Mouse (Mus musculus) kidney, adult 2 months (tissue): ENCODE results near the gene Olfr684. TPM values are rescaled to one million over a fixed set of nuclear protein-coding genes. Genes with fewer than 3 reads are reported as not detected.

Experiments used
- DNase-seq: peaks from one replicate; pipeline ENCODE4 v3.0.0; 2021
- H3K27ac ChIP-seq: fragments of 200-500 bp; 2 replicates; pipeline ENCODE4 v1.5.1; 2012; ENCODE audit warnings: low read depth, low read length, control low read depth, inconsistent platforms; ENCODE audit not compliant: insufficient read depth
- H3K27me3 ChIP-seq: fragments of 200-500 bp; replicated peaks from 2 replicates; pipeline ENCODE4 v1.6.1; 2012; ENCODE audit warnings: mild to moderate bottlenecking, moderate library complexity, low read length, inconsistent platforms; ENCODE audit not compliant: control insufficient read depth, insufficient read depth
- H3K36me3 ChIP-seq: fragments of 200-500 bp; 2 replicates; pipeline ENCODE4 v1.6.1; 2012; ENCODE audit warnings: mild to moderate bottlenecking, moderate library complexity, low read length, inconsistent platforms; ENCODE audit not compliant: control insufficient read depth, insufficient read depth
- H3K4me1 ChIP-seq: fragments of 200-500 bp; 2 replicates; pipeline ENCODE4 v1.6.1; 2011; ENCODE audit warnings: low read length; ENCODE audit not compliant: control insufficient read depth, insufficient read depth
- H3K4me3 ChIP-seq: fragments of 200-500 bp; 2 replicates; pipeline ENCODE4 v1.5.1; 2011; ENCODE audit warnings: mild to moderate bottlenecking, low read depth, low read length, control low read depth; ENCODE audit not compliant: insufficient read depth
- CTCF ChIP-seq: fragments of 200-500 bp; conservative IDR thresholded peaks from 2 replicates; pipeline ENCODE4 v1.5.1; 2011; ENCODE audit warnings: low read depth, mild to moderate bottlenecking, control low read depth, low read length, moderate library complexity, mixed read lengths; ENCODE audit not compliant: insufficient read depth, insufficient read length
- POLR2A ChIP-seq: fragments of 200-500 bp; IDR thresholded peaks from one replicate; pipeline ENCODE4 v1.6.1; 2011; ENCODE audit warnings: low read depth, low read length, control low read depth
- WGBS: fragments of 180-500 bp; shearing (Covaris S2); methylation state at CpG from one replicate; pipeline ENCODE4 v1.1.7; 2018; 5-methylcytosine and 5-hydroxymethylcytosine counted together
- polyA plus RNA-seq: library from polyadenylated mRNA; depleted of rRNA; stranded (reverse); fragments of >200 nt; gene quantifications from 2 replicates; pipeline ENCODE4 v1.2.3, GENCODE M21; 2012; rRNA removed

The Olfr684 gene
- not detected in 2 replicates for polyA plus RNA-seq

GRCm38 (mm10) chr7:105163553-105163952 lies at the start of gene Olfr684:
Gene Olfr684 (minus strand): TSS chr7:105163653.
- no peaks in the 10 kb centered on the region for H3K27me3 ChIP-seq
- H3K27ac ChIP-seq = no peak within 1 kb of the TSS
- H3K4me1 ChIP-seq = no peaks in the 10 kb centered on the region
- no peak for DNase-seq
- no peaks in the 10 kb centered on the region for H3K36me3 ChIP-seq
- H3K4me3 ChIP-seq = no peak within 1 kb of the TSS
- TF ChIP-seq CTCF (no peak), POLR2A (no peak)
- WGBS = 50% methylated on average over 1 of the region's 1 CpGs

DNA sequence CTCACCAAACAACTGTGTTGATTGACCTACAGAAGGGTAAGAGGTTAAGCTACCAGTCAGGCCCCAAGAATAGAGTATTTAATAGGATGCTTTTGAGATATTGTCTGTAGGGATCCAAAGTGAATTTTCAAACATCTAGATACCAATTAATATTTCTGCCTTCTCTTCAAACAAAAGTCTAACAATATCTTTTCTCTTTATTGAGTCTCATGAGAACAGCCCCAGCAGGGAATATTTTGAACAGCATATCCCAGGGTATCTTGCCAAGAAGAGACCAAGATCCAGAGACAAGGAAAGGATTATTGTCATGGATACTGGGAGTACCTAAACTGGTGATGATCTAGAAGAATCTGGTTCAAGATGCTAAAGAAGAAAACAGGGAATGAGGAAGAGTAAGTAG lies 43.9 kb upstream of the Olfr684 start, which contains the start of gene Olfr686:
TSS of gene Olfr686 (minus strand) at position 101 of the 400 bp plus-strand sequence.
- Histone ChIP-seq H3K27ac (no peak within 1 kb of the TSS), H3K36me3 (no peaks in the 10 kb centered on the region)

DNA sequence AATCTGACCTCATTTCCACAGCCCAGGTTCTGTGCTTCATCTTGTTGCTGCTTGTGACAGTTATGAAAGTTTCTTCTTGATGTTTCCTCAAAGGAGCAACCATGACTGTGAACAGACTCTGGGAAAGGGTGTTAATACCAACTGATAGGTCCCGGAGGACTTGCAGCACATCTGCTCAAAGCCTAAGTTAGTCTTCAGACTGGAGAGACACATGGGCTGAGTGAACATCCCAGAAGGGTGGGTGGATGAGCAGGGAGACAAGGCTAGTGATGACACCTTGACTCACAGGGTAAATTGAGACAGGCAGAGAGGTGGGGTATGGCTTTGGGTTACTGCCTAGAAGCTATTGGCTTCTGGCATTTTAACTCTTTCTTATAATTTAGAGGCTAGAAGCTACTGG lies 22.5 kb upstream of the Olfr684 start, which contains the start of gene Olfr685:
TSS of gene Olfr685 (minus strand) at position 101 of the 400 bp plus-strand sequence.
- Histone ChIP-seq H3K27ac (no peak within 1 kb of the TSS), H3K4me3 (no peak within 1 kb of the TSS), H3K4me1 (no peaks in the 10 kb centered on the region), H3K36me3 (no peaks in the 10 kb centered on the region), H3K27me3 (no peaks in the 10 kb centered on the region)
- 82% methylated on average over 1 of the region's 1 CpGs for WGBS
- TF ChIP-seq POLR2A (no peak), CTCF (no peak)
- no peak for DNase-seq

More for the DNA sequence above, 43.9 kb upstream of the Olfr684 start, which contains the start of gene Olfr686:
- TF ChIP-seq CTCF (no peak), POLR2A (no peak)
- no peaks in the 10 kb centered on the region for H3K4me1 ChIP-seq
- DNase-seq = no peak
- no peaks in the 10 kb centered on the region for H3K27me3 ChIP-seq
- H3K4me3 ChIP-seq = no peak within 1 kb of the TSS

DNA sequence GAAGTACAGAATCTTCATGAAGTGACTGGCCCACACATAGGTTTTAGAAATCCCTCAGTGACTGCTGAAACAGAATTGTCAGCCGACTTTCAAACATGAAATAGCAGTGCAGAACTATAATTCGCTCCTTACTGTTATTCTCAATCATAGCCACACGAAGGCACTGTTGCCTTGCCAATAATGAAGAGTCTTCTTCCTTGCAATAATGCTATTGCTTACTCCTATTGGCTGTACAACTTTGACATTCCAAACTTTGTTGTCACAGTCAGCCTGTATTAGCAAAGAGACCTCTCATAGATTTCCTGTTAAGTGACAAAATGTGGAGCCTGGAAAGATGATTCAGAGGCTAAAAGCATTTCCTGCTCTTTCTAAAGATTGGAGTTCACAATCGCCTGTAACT lies 7.3 kb upstream of the Olfr684 start:
- Histone ChIP-seq H3K4me3 (no peak overlapping the region), H3K27me3 (no peaks in the 10 kb centered on the region), H3K4me1 (no peaks in the 10 kb centered on the region), H3K36me3 (no peaks in the 10 kb centered on the region), H3K27ac (no peak overlapping the region)
- TF ChIP-seq CTCF (no peak), POLR2A (no peak)
- DNase-seq = peak; percentile 27
- WGBS = 45% methylated on average over 4 of the region's 4 CpGs

GRCm38 (mm10) chr7:105146912-105147311 lies 16.5 kb downstream of the Olfr684 start, which contains the start of gene Olfr683:
Gene Olfr683 (minus strand): TSS chr7:105147012.
- no peaks in the 10 kb centered on the region for H3K4me1 ChIP-seq
- no peaks in the 10 kb centered on the region for H3K36me3 ChIP-seq
- no peak within 1 kb of the TSS for H3K27ac ChIP-seq
- DNase-seq = no peak
- H3K27me3 ChIP-seq = no peaks in the 10 kb centered on the region
- H3K4me3 ChIP-seq = no peak within 1 kb of the TSS
- no peak for TF ChIP-seq CTCF
- TF ChIP-seq POLR2A = no peak
- 61% methylated on average over 1 of the region's 1 CpGs for WGBS

GRCm38 (mm10) chr7:105141275-105141674 lies 22.2 kb downstream of the Olfr684 start:
- TF ChIP-seq CTCF (no peak), POLR2A (no peak)
- H3K4me3 ChIP-seq = no peak overlapping the region
- DNase-seq = no peak
- H3K27me3 ChIP-seq = no peaks in the 10 kb centered on the region
- H3K27ac ChIP-seq = no peak overlapping the region
- 79% methylated on average over 2 of the region's 2 CpGs for WGBS
- H3K4me1 ChIP-seq = no peaks in the 10 kb centered on the region
- no peaks in the 10 kb centered on the region for H3K36me3 ChIP-seq

DNA sequence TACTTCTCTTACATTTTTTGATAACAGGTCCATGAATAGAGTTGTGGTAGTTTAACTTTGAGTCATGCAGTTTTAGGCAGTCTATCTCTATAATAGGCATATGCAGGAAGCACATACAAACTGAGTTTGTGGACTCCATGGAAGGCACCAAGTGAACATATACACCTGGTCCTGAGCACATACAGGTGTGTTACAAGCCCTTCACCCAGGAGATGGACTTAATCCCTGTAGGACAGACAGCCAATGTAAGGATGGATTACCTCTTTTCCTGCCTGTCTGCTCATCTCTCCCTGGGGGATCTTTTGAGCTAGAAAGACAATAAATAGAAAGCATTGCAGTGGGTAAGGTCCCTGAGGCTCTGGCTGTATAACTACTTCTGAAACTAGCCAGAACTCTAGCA lies 46.9 kb downstream of the Olfr684 start, which contains the start of gene Olfr681:
TSS of gene Olfr681 (plus strand) at position 301 of the 400 bp plus-strand sequence.
- DNase-seq = no peak
- no peak within 1 kb of the TSS for H3K27ac ChIP-seq
- H3K27me3 ChIP-seq = no peaks in the 10 kb centered on the region
- H3K4me3 ChIP-seq = no peak within 1 kb of the TSS
- no peak for TF ChIP-seq CTCF
- TF ChIP-seq POLR2A = no peak
- H3K4me1 ChIP-seq = no peaks in the 10 kb centered on the region
- H3K36me3 ChIP-seq = no peaks in the 10 kb centered on the region

Other genes starting within 250 kb of the Olfr684 start
- not detected in 2 replicates for gene Olfr667, start 242.2 kb downstream of the Olfr684 start, polyA plus RNA-seq
- not detected in 2 replicates for gene Olfr668, start 235.6 kb downstream of the Olfr684 start, polyA plus RNA-seq
- not detected in 2 replicates for gene Olfr669, start 229.4 kb downstream of the Olfr684 start, polyA plus RNA-seq
- gene Olfr670, start 201.0 kb downstream of the Olfr684 start, polyA plus RNA-seq = not detected in 2 replicates
- not detected in 2 replicates for gene Olfr671, start 184.5 kb downstream of the Olfr684 start, polyA plus RNA-seq
- gene Olfr672, start 161.6 kb downstream of the Olfr684 start, polyA plus RNA-seq = not detected in 2 replicates
- not detected in 2 replicates for gene Olfr675, start 135.2 kb downstream of the Olfr684 start, polyA plus RNA-seq
- gene Olfr676, start 131.0 kb downstream of the Olfr684 start, polyA plus RNA-seq = not detected in 2 replicates
- gene Olfr677, start 112.3 kb downstream of the Olfr684 start, polyA plus RNA-seq = not detected in 2 replicates
- not detected in 2 replicates for gene Olfr678, start 99.2 kb downstream of the Olfr684 start, polyA plus RNA-seq
- gene Olfr679, start 82.4 kb downstream of the Olfr684 start, polyA plus RNA-seq = not detected in 2 replicates
- not detected in 2 replicates for gene Olfr680-ps1, start 70.8 kb downstream of the Olfr684 start, polyA plus RNA-seq
- not detected in 2 replicates for gene Olfr681, start 46.8 kb downstream of the Olfr684 start, polyA plus RNA-seq
- not detected in 2 replicates for gene Olfr683, start 16.6 kb downstream of the Olfr684 start, polyA plus RNA-seq
- not detected in 2 replicates for gene Olfr685, start 22.4 kb upstream of the Olfr684 start, polyA plus RNA-seq
- gene Olfr686, start 43.8 kb upstream of the Olfr684 start, polyA plus RNA-seq = not detected in 2 replicates
- not detected in 2 replicates for gene Olfr688, start 124.4 kb upstream of the Olfr684 start, polyA plus RNA-seq
- gene Olfr689, start 147.5 kb upstream of the Olfr684 start, polyA plus RNA-seq = not detected in 2 replicates
- 0.16 TPM in 1 of 2 replicates, not detected in the other for gene Olfr690, start 170.5 kb upstream of the Olfr684 start, polyA plus RNA-seq
- not detected in 2 replicates for gene Olfr691, start 178.6 kb upstream of the Olfr684 start, polyA plus RNA-seq
- gene Olfr692, start 204.6 kb upstream of the Olfr684 start, polyA plus RNA-seq = not detected in 2 replicates
- gene Gm5901, start 211.4 kb upstream of the Olfr684 start, polyA plus RNA-seq = not detected in 2 replicates
- 39.6 and 50.2 TPM in 2 replicates for gene Fam160a2, start 236.4 kb upstream of the Olfr684 start, polyA plus RNA-seq
- gene Cnga4, start 240.9 kb upstream of the Olfr684 start, polyA plus RNA-seq = 0.16 and 0.18 TPM in 2 replicates